Mouse (Mus musculus) lung, postnatal 0 days (tissue): Measurements from ENCODE around the gene Nipbl.

Source experiments
- CTCF ChIP-seq: IDR thresholded peaks from 2 replicates; pipeline ENCODE4 v1.5.1; 2016; ENCODE audit warnings: antibody characterized with exemption, mild to moderate bottlenecking
- EP300 ChIP-seq: IDR thresholded peaks from 2 replicates; pipeline ENCODE4 v1.6.1; 2016; ENCODE audit warnings: antibody characterized with exemption, mild to moderate bottlenecking, control low read depth

DNA sequence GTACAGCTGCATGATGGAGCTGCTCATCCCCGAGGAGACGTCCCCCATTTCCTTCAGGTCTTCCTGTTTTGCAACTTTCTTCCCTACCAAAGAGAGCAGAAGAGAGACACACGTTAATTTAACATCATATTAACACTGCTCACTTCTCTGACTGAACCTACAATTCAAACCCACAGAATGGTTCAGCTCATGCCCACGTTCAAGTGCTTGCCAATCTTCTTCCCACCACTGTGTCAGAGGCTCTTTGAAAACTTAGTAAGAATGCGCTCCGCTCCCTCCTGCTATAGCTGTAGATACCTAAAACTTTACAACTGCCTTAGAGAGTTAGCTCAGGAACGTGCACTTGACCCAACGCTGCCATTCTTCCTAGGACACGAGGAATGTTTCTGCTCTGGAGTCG lies 141.3 kb downstream of the Nipbl start:
- TF ChIP-seq CTCF (no peak), EP300 (no peak)
